Mouse (Mus musculus): Measurements from ENCODE around the gene Fam120c. TPM values are rescaled to one million over a fixed set of nuclear protein-coding genes. Genes with fewer than 3 reads are reported as not detected.

The Fam120c gene
- polyA plus RNA-seq (2012), result 2.7 and 3.3 TPM in 2 replicates

DNA sequence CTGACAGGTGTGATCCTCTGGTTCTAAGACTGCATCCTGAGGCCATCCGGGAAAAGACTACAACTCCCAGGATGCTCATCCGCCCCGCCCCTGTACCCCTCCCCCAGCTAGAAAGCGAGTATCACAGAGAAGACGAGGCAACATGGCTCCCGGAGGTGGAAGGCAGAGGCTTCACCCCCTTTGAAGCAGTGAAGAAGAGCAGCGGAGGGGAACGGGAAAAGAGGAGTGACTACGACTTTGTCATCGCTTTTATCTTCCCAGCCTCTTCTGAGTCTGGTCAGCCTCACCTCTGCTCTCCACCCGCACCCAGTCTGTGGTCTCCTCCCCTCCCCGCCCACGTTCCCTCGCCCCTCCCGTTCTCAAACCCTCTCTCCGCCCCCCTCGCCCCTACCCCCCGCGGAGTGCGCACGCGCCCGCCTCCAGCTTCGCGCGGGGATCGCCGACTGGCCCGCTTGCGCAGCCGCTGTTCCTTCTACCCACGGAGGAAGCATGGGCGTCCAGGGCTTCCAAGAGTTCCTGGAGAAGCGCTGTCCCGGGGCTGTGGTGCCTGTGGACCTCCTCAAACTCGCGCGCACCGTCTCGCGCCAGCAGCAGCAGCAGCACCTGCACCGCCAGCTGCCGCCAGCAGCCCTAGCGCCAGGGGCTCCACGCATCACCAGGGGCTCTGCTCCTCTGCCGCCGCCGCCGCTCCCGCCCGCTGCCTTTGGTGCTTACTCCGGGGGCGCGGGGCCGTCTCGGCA lies at the start of gene Fam120c:
TSS of gene Fam120c (plus strand) at position 415 of the 740 bp plus-strand sequence.
- no peak for TF ChIP-seq GATA1 (IDR thresholded peaks at IDR 0.05; ENCODE audit: low read length)

DNA sequence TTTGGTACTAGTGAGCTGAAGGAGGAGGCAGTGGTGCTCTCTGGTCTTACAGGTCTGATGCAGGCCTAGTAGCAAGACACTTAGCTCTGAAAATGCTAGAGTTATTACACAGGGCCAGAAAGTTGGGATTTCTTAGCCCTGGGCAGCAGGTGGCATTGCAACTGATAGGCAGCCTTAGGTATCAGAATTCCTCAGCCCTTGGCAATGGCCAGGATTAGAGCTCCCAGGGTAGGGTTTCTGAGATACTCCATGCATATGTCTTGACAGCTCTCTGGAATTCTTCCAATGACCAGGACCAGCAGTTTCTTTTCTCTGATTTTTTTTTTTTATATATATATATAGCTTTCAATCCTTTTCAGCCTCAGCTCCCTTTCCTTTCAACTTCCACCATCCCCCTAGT lies 45.6 kb upstream of the Fam120c start:
- TF ChIP-seq GATA1 (IDR thresholded peaks at IDR 0.05; ENCODE audit: low read length), result no peak

DNA sequence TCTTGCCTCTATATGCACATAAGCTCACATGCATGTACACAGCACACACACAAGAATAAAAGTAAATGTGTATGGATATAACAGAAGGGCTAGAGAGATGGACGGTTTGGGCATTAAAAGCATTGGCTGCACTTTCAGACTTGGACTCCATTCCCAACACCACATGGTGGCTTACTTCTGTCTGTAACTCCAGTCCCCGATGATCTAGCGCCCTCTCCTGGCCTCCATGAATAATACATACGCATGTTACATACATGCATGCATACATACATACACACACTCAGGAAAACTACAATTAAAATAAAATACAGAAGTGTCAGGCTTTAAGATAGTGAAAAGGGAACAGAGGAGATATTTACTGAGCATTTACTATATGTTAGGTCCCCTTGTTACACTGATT lies 30.2 kb upstream of the Fam120c start:
- no peak for TF ChIP-seq GATA1 (IDR thresholded peaks at IDR 0.05; ENCODE audit: low read length)

DNA sequence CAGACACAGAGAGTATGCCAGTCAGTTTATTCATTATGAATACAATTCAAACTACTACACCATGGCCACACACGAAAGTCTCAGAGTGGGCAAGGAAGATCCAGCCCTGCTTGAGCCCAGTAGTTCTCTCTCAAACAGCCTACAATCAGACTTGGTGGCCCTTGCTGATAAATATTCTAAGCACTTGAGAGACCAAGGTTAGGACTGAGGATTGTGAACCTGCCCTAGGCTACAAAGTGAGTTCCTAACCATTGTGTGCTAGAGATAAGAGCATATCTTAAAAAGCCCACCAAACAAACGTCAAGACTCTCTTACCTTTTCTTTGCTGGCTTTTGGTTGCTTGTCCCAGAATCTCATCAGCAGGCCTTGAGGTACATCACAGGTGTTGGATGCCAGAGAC lies 10.4 kb upstream of the Fam120c start:
- no peak for TF ChIP-seq GATA1 (IDR thresholded peaks at IDR 0.05; ENCODE audit: low read length)

DNA sequence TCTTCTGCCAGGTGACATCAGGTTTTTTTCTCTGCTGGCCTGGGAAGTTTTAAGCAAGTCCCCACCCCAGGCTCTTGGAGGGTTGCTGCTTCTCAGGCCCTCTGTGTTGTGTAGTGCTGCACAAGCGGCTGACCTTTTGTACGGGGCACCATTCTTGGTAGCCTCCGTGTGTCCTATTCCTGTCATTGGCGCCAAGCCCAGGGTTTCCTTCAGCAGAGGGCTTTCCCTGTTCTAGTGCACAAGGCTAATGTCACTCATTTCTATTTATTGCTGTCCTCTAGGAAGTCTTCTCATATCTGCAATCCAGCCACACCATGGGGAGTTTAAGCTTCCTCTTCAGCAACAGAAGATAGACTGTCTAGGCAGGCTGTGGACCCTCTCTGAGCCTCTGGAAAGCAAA lies 6.2 kb upstream of the Fam120c start:
- TF ChIP-seq GATA1 (IDR thresholded peaks at IDR 0.05; ENCODE audit: low read length), result no peak

DNA sequence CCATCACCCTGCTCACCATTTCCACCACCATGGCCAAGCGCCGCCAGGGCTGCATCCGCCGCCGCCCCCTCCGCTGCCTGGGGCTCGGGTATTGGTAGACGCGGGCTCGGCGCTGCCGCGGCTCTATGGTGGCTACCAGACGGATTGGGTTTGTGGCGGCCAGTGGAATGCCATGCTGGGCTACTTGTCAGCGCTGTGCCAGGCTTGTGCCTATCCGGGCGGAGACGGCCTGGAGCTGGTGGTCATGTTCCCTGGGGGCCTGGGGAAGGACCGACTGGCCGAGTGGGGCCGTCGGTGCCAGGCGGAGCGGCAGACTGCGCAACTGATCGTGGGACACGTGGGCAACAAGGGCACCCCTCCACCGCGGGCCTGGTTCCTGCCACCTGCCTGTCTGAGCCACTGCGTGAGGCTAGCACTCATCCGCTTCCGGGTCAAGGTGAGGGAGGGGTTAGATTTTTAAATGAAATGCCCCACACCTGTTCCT lies 568 bp downstream of the Fam120c start:
- no peak for TF ChIP-seq GATA1 (IDR thresholded peaks at IDR 0.05; ENCODE audit: low read length)

DNA sequence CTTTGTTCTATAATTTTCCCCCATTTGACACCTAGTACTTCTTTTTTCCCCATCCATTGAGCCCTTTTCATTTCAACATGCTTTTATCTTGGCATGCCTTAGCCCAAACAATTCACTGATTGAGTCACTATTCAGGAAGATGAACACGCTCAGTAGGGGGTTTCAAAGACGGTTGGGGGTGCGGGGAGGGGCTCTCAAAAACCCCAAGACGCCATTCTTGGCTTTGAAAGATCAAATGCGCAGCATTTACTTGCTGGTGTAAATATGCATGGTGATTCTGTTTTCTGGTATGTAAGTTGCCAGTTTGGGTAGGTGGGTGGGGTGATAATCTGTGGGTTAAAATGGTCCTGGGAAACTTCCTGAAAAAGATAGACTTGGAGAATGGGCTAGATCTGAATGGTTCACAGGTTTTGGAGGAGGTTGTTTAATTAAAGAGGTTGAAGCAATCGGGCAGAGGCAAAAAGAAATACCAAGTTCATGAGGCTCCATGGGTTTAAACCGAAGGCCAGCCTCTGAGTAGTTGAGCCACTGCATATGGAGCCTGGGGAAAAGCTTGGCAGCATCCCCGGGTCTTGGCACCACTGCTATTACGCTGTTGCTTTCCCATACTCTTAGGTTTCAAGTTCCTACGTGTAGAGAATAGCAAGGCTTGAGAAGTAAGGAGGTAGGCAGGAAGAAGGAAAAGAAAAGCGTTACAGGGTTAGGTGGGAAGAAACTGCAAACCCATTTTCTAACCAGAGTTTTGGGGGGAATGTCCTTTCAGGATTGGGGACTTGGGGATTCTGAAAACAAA lies 1.6 kb downstream of the Fam120c start:
- no peak for TF ChIP-seq GATA1 (IDR thresholded peaks at IDR 0.05; ENCODE audit: low read length)

DNA sequence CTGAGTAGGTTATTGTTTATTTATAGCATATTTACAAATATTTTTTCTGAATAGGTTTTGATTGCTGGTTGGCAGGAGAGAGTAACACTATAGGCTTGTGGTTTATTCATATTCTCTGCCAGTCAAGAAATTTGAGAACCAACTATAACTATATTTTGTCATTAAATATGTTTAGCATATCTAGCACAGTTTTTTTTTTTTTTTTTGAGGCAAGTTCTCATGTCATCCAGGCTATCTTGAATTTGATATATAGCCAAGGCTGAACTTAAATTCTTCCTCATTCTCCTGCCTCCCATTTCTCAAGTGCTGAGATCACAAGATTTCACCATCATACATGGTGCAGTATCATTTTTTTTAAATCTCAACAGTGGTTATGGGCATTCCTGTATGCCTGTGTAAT lies 3.3 kb downstream of the Fam120c start:
- no peak for TF ChIP-seq GATA1 (IDR thresholded peaks at IDR 0.05; ENCODE audit: low read length)

DNA sequence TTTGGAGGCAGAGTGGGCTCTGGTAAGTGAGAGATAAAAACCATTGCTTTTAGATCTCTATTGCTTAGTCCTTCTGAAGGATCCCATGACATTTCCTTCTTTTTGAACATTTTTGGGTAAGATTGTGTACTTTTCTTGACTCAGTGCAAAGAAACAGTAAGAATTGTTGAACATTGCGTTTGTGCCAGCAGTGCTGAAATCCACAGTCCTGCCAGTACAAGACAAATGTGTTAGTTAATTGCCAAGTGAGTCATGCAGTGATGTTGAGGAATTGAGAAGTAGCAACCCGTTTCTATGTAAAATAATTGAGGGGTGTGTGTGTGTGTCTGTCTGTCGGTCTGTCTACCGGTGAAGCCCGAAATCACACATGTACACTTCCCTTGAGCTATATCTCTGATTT lies 5.3 kb downstream of the Fam120c start:
- TF ChIP-seq GATA1 (IDR thresholded peaks at IDR 0.05; ENCODE audit: low read length), result no peak

DNA sequence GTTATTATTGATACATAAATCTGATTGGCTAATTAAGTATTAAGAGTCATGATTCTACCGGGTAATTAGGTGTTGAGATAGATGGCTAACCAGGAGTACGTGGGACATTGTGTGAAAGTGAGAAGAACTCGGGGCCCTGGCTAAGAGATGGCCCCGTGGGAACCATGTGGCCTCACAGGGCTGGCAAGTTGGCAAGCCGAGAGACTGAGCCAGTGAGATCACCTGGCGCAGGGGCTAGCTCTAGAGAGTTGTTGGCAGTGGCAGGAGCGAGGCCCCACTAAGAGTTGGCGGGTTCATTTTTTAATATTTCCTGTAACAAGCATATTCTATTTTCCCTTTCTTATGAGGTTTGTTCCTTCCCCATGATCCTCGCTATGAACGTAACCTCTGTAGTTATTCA lies 74.8 kb downstream of the Fam120c start:
- no peak for TF ChIP-seq GATA1 (IDR thresholded peaks at IDR 0.05; ENCODE audit: low read length)

DNA sequence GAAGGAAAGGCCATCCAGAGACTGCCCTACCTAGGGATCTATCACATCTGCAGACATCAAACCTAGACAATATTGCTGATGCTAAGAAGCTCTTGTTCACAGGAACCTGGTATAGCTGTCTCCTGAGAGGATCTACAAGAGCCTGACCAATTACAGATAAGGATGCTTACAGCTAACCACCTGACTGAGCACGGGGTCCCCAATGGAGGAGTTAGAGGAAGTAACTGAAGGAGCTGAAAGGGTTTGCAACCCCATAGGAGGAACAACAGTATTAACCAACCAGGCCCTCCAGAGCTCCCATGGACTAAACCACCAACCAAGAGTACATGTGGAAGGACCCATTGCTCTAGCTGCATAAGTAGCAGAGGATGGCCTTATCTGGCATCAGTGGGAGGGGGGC lies 76.8 kb downstream of the Fam120c start:
- no peak for TF ChIP-seq GATA1 (IDR thresholded peaks at IDR 0.05; ENCODE audit: low read length)

DNA sequence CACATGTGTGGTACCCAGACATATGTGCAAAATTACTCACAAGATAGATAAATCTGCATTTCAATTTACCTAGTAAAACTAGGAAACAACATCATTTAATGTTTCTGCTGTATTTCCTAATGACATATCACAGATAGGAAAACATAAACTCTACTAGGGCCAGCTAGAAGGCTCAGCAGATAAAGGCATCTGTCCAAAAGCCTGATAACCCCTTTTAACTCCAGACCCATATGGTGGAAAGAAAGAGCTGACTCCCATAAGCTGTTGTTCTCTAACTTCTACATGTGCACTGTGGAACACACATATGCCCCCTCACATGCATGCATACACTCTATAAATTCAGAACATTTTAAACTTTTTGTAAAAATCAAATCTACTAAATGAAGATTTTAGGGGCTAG lies 99.7 kb downstream of the Fam120c start:
- no peak for TF ChIP-seq GATA1 (IDR thresholded peaks at IDR 0.05; ENCODE audit: low read length)

DNA sequence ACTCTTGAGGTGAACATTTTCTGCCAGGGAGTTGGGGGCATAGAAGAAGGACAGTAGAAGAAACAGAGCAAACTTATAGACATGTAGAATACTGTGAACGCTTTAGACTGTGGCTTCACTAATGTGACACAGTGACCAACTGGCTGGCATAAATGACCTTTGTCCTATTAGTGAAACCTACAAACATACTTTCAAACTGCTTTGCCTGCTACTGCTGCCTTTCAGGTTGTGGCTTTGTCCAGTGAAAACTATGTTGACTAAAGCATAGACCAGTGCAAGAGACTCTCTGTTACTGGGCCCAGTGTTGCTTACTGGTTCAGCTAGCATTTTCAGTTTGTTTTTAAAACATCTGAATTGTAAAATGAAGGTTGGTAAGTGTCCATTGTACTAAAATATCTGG lies 100.2 kb downstream of the Fam120c start:
- no peak for TF ChIP-seq GATA1 (IDR thresholded peaks at IDR 0.05; ENCODE audit: low read length)

DNA sequence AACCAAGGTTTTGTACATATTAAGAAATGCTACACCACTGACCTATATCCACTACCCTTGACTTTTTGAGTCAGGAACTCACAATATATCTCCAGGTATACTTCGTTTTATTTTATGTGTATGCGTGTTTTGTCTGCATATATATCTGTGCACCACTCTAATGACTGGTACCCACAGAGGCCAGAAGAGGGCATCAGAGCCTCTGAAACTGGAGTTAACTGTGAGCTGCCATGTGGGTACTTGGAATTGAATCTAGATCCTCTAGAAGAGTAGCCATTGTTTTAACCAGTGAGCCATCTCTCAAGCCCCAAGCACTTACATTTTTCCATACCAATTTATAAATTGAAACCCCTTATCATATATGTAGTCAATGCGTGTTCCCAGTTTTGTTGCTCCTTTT lies 144.2 kb downstream of the Fam120c start:
- TF ChIP-seq GATA1 (IDR thresholded peaks at IDR 0.05; ENCODE audit: low read length), result no peak

DNA sequence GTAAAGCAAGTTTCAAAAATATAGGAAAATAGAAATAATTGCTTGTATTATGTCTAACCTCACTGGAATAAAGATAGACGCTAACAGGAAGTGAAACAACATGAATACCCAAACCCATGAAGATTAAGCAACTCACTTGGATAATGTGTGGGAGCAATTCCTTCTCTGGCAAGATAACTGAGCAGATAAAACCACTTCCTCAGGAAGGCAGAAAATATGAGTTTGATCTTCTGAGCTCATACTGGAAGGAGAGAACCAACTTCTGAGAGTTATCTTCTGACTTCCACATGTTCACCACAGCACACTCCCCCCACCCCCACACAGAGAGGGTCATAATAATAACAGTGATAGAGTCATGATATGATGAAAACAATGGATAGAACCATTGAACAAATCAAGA lies 152.6 kb downstream of the Fam120c start:
- peak; percentile 22 for TF ChIP-seq GATA1 (IDR thresholded peaks at IDR 0.05; ENCODE audit: low read length)

DNA sequence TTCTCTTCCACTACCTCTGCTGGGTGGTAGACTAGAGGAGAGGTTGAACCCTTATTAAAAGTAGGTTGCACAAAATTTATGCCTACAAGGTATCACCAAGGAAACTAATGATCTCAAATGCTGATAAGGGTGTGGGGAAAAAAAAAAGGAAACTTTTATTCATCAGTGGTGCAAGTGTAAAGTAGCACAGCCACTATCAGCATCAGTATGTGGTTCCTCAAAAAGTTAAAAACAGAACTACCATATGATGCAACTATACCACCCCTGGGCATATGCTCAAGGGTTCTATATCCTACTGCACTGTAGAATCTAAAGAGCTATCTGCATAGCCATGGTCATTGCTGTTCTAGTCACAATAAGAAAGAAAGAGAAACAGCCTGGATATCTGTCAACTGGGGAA lies 164.6 kb downstream of the Fam120c start:
- TF ChIP-seq GATA1 (IDR thresholded peaks at IDR 0.05; ENCODE audit: low read length), result no peak

DNA sequence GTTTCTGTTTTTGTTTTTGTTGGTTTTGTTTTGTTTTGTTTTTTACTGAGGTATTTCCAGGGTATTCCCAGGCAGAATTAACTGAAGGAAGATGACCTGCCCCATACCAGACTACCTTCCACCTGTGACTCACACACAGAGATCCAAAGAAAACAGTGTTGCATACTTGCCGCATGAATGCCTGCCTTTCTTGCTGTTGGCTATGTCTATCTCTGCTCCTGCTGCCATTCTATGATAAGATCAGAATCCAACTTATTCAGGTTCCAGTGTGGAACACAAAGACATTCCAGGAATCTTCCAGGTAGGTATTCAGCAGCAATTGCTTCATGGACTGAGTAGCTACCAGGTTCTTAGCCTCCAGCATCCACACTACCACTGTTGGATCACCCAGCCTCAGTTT lies 165.9 kb downstream of the Fam120c start:
- no peak for TF ChIP-seq GATA1 (IDR thresholded peaks at IDR 0.05; ENCODE audit: low read length)
